Mouse (Mus musculus) MEL (cell line): Measurements from ENCODE around the gene Tmem266. TPM values are rescaled to one million over a fixed set of nuclear protein-coding genes. Genes with fewer than 3 reads are reported as not detected.

ENCODE experiments used
- DNase-seq: peaks from one replicate; pipeline ENCODE4 v3.0.0; 2011; ENCODE audit warnings: low read depth, low spot score
- H3K27ac ChIP-seq: 2 replicates; pipeline ENCODE4 v1.5.1; 2012; ENCODE audit warnings: low read depth, mild to moderate bottlenecking, control low read depth, low read length, moderate library complexity; ENCODE audit not compliant: control insufficient read depth
- H3K27me3 ChIP-seq, 2 experiments: fragments of 150-350 bp in 1 of 2; sonication (generic) in 1 of 2; 2 replicates each; pipeline ENCODE4 v1.6.1; 2012; ENCODE audit warnings: low read length in 2 of 2, mild to moderate bottlenecking in 2 of 2, improper control_type of control experiment in 1 of 2, moderate library complexity in 1 of 2; ENCODE audit not compliant: insufficient read depth in 2 of 2, control insufficient read depth in 1 of 2
- H3K36me3 ChIP-seq, 2 experiments: 2 replicates each; pipeline ENCODE4 v1.6.1; 2012 to 2014; ENCODE audit warnings: low read length in 2 of 2, improper control_type of control experiment in 1 of 2, inconsistent platforms in 1 of 2, mild to moderate bottlenecking in 1 of 2; ENCODE audit not compliant: insufficient read depth in 2 of 2, control insufficient read depth in 1 of 2
- H3K4me1 ChIP-seq, 2 experiments: fragments of 150-350 bp in 1 of 2; sonication (generic) in 1 of 2; 2 replicates each; pipeline ENCODE4 v1.6.1; 2012; ENCODE audit warnings: low read length in 2 of 2, improper control_type of control experiment in 1 of 2, mild to moderate bottlenecking in 1 of 2; ENCODE audit not compliant: insufficient read depth in 2 of 2, control insufficient read depth in 1 of 2
- H3K4me3 ChIP-seq, 2 experiments: fragments of 150-350 bp in 1 of 2; sonication (generic) in 1 of 2; 2 replicates each; pipeline ENCODE4 v1.5.1; 2012; ENCODE audit warnings: low read depth in 2 of 2, low read length in 2 of 2, mild to moderate bottlenecking in 2 of 2, moderate library complexity in 2 of 2, control low read depth in 1 of 2, improper control_type of control experiment in 1 of 2; ENCODE audit not compliant: control insufficient read depth in 1 of 2, insufficient read depth in 1 of 2
- H3K79me2 ChIP-seq: 2 replicates; pipeline ENCODE4 v1.6.1; 2012; ENCODE audit warnings: mild to moderate bottlenecking, low read length, moderate library complexity; ENCODE audit not compliant: control insufficient read depth, poor library complexity, insufficient read depth
- H3K9ac ChIP-seq: 2 replicates; pipeline ENCODE4 v1.6.1; 2012; ENCODE audit warnings: low read depth, mild to moderate bottlenecking, control low read depth, low read length, moderate library complexity; ENCODE audit not compliant: control insufficient read depth, poor library complexity, severe bottlenecking
- H3K9me3 ChIP-seq: fragments of 150-350 bp; sonication (generic); replicated peaks from 2 replicates; pipeline ENCODE4 v1.6.1; 2012; ENCODE audit warnings: mild to moderate bottlenecking, low read length, improper control_type of control experiment, moderate library complexity; ENCODE audit not compliant: insufficient read depth
- CTCF ChIP-seq, 3 experiments: IDR thresholded peaks in 2 of 3; conservative IDR thresholded peaks in 1 of 3; 2 replicates each; pipeline ENCODE4 v1.5.1; 2011 to 2012; ENCODE audit warnings: low read length in 3 of 3, low read depth in 2 of 3, mild to moderate bottlenecking in 2 of 3, improper control_type of control experiment in 1 of 3, inconsistent platforms in 1 of 3, mixed read lengths in 1 of 3, moderate library complexity in 1 of 3; ENCODE audit not compliant: control insufficient read depth in 1 of 3, insufficient read depth in 1 of 3, poor library complexity in 1 of 3, severe bottlenecking in 1 of 3
- EP300 ChIP-seq, 2 experiments: IDR thresholded peaks; 2 replicates each; pipeline ENCODE4 v1.6.1; 2011; ENCODE audit warnings: improper control_type of control experiment in 2 of 2, low read length in 2 of 2, low read depth in 1 of 2, mild to moderate bottlenecking in 1 of 2
- GABPA ChIP-seq: IDR thresholded peaks from 2 replicates; pipeline ENCODE4 v1.6.1; 2012; ENCODE audit warnings: low read depth, mild to moderate bottlenecking, inconsistent platforms, low read length, improper control_type of control experiment, moderate library complexity
- GATA1 ChIP-seq: IDR thresholded peaks from 2 replicates; pipeline ENCODE4 v1.6.1; 2011; ENCODE audit warnings: low read depth, low read length, improper control_type of control experiment
- MAFK ChIP-seq: IDR thresholded peaks from 2 replicates; pipeline ENCODE4 v1.6.1; 2011; ENCODE audit warnings: low read depth, mild to moderate bottlenecking, low read length, improper control_type of control experiment, borderline replicate concordance
- MAX ChIP-seq: IDR thresholded peaks from 2 replicates; pipeline ENCODE4 v1.6.1; 2011; ENCODE audit warnings: low read length, improper control_type of control experiment
- MAZ ChIP-seq: IDR thresholded peaks from 2 replicates; pipeline ENCODE4 v1.6.1; 2012; ENCODE audit warnings: low read depth, mild to moderate bottlenecking, inconsistent platforms, low read length, improper control_type of control experiment
- MEF2A ChIP-seq: IDR thresholded peaks from 2 replicates; pipeline ENCODE4 v1.6.1; 2014; ENCODE audit warnings: low read depth, mild to moderate bottlenecking, inconsistent platforms, low read length, improper control_type of control experiment; ENCODE audit not compliant: poor library complexity, insufficient replicate concordance, severe bottlenecking; ENCODE audit errors: extremely low read depth
- MXI1 ChIP-seq: IDR thresholded peaks from 2 replicates; pipeline ENCODE4 v1.6.1; 2011; ENCODE audit warnings: mild to moderate bottlenecking, low read depth, low read length, improper control_type of control experiment
- MYB ChIP-seq: IDR thresholded peaks from 2 replicates; pipeline ENCODE4 v1.6.1; 2011; ENCODE audit warnings: mild to moderate bottlenecking, low read depth, low read length, improper control_type of control experiment
- POLR2A ChIP-seq, 2 experiments: IDR thresholded peaks; 2 replicates each; pipeline ENCODE4 v1.6.1; 2011 to 2012; ENCODE audit warnings: low read length in 2 of 2, mild to moderate bottlenecking in 2 of 2, control low read depth in 1 of 2, improper control_type of control experiment in 1 of 2, low read depth in 1 of 2, moderate library complexity in 1 of 2; ENCODE audit not compliant: control insufficient read depth in 1 of 2, insufficient read depth in 1 of 2, poor library complexity in 1 of 2
- POLR2AphosphoS2 ChIP-seq: IDR thresholded peaks from 2 replicates; pipeline ENCODE4 v1.6.1; 2011; ENCODE audit warnings: low read length, improper control_type of control experiment
- RCOR1 ChIP-seq: IDR thresholded peaks from 2 replicates; pipeline ENCODE4 v1.6.1; 2012; ENCODE audit warnings: low read depth, mild to moderate bottlenecking, inconsistent platforms, low read length, improper control_type of control experiment
- SMC3 ChIP-seq: IDR thresholded peaks from 2 replicates; pipeline ENCODE4 v1.6.1; 2011; ENCODE audit warnings: low read depth, low read length, improper control_type of control experiment
- UBTF ChIP-seq: IDR thresholded peaks from 2 replicates; pipeline ENCODE4 v1.6.1; 2012; ENCODE audit warnings: low read depth, mild to moderate bottlenecking, inconsistent platforms, low read length, improper control_type of control experiment, moderate library complexity, borderline replicate concordance; ENCODE audit not compliant: insufficient read depth
- USF1 ChIP-seq: IDR thresholded peaks from 2 replicates; pipeline ENCODE4 v1.6.1; 2014; ENCODE audit warnings: low read depth, mild to moderate bottlenecking, inconsistent platforms, low read length, improper control_type of control experiment, moderate library complexity
- ZKSCAN1 ChIP-seq: IDR thresholded peaks from 2 replicates; pipeline ENCODE4 v1.6.1; 2012; ENCODE audit warnings: low read depth, mild to moderate bottlenecking, inconsistent platforms, low read length, improper control_type of control experiment, moderate library complexity
- polyA plus RNA-seq, 2 experiments: library from polyadenylated mRNA; stranded (reverse) in 1 of 2; unstranded in 1 of 2; fragments of >175 nt in 1 of 2; fragments of >200 nt in 1 of 2; gene quantifications; 2 replicates each; pipeline versions ENCODE4 v1.2.1 to v1.2.4; 2012; ENCODE audit warnings: low replicate concordance in 2 of 2, low read depth in 1 of 2; ENCODE audit not compliant: insufficient read length in 2 of 2, insufficient read depth in 1 of 2, missing spikeins in 1 of 2
- total RNA-seq: library from RNA; depleted of rRNA; stranded (reverse); fragments of 300-350 nt; gene quantifications from 2 replicates; pipeline ENCODE4 v1.2.3, GENCODE M21; 2012

Tmem266 gene
- total and polyA plus RNA-seq, 3 experiments = not detected

DNA sequence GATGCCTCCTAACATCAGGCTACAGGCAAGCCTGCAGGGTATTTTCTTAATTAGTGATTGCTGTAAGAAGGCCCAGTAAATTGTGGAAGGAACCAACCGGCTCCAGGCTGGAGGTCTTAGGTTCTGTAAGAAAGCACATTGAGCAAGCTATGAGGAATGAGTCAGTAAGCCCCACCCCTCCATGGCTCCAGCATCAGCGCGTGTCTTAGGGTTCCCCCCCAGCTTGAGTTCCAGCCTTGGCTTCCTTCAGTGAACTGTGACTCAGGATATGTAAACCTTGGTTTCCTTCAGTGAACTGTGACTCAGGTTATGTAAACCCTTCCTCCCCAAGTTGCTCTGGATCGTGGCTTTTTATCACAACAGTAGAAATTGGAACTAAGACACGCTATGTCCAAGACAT lies 35.3 kb downstream of the Tmem266 start:
- Histone ChIP-seq H3K4me1 (no peaks in the 10 kb centered on the region), H3K27me3 (peaks cover 0 to 5% of the 10 kb centered on the region in 2 experiments), H3K9ac (no peak overlapping the region), H3K36me3 (no peaks in the 10 kb centered on the region), H3K79me2 (no peaks in the 10 kb centered on the region), H3K9me3 (no peaks in the 10 kb centered on the region), H3K4me3 (no peak overlapping the region), H3K27ac (no peak overlapping the region)
- no peak for DNase-seq
- TF ChIP-seq MAFK (no peak), MEF2A (no peak), POLR2AphosphoS2 (no peak), CTCF (IDR thresholded peaks at IDR 0.05 in 2 of 3, conservative IDR thresholded peaks at IDR 0.05 in 1 of 3; ENCODE audit: control insufficient read depth in 1 of 3, insufficient read depth in 1 of 3, low read depth in 2 of 3, low read length in 3 of 3, poor library complexity in 1 of 3, severe bottlenecking in 1 of 3) (no peak), POLR2A (IDR thresholded peaks at IDR 0.05; ENCODE audit: control insufficient read depth in 1 of 2, insufficient read depth in 1 of 2, low read depth in 1 of 2, low read length in 2 of 2, poor library complexity in 1 of 2) (no peak), SMC3 (no peak), MYB (no peak), RCOR1 (no peak), MAZ (no peak), MAX (no peak), MXI1 (no peak)

DNA sequence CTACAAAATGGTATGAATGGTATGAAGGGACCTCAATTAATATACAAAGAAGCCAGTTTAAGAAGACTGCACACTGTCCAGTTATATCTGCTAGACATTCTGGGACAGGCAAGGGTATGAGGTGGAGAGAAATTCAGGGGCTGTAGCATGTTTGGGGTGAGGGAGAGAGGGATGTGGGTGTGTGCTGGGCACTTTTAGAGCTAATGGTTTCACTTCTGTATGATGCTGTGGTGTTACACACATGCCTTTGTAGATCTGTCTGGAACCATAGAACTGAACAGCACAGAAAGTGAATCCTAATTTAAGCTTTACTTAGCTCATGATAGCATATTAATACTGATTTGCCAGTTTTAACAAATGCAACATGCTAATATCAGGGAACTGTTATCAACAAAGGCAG lies 37.0 kb downstream of the Tmem266 start:
- Histone ChIP-seq H3K4me3 (no peak overlapping the region), H3K4me1 (no peaks in the 10 kb centered on the region), H3K79me2 (no peaks in the 10 kb centered on the region), H3K36me3 (no peaks in the 10 kb centered on the region), H3K9ac (no peak overlapping the region), H3K27ac (no peak overlapping the region), H3K27me3 (peaks cover 6 to 8% of the 10 kb centered on the region in 2 experiments), H3K9me3 (no peaks in the 10 kb centered on the region)
- no peak for DNase-seq
- TF ChIP-seq EP300 (IDR thresholded peaks at IDR 0.05; ENCODE audit: low read depth in 1 of 2, low read length in 2 of 2) (no peak), USF1 (no peak), ZKSCAN1 (no peak), SMC3 (no peak), UBTF (no peak), GATA1 (no peak), GABPA (no peak)
